Mouse (Mus musculus): ENCODE data around the gene Tchhl1.

Tchhl1 gene

GRCm38 (mm10) chr3:93504536-93505189, 36.1 kb downstream of the Tchhl1 start:
- no peak for DNase-seq (ENCODE audit: inconsistent ontology term)

DNA sequence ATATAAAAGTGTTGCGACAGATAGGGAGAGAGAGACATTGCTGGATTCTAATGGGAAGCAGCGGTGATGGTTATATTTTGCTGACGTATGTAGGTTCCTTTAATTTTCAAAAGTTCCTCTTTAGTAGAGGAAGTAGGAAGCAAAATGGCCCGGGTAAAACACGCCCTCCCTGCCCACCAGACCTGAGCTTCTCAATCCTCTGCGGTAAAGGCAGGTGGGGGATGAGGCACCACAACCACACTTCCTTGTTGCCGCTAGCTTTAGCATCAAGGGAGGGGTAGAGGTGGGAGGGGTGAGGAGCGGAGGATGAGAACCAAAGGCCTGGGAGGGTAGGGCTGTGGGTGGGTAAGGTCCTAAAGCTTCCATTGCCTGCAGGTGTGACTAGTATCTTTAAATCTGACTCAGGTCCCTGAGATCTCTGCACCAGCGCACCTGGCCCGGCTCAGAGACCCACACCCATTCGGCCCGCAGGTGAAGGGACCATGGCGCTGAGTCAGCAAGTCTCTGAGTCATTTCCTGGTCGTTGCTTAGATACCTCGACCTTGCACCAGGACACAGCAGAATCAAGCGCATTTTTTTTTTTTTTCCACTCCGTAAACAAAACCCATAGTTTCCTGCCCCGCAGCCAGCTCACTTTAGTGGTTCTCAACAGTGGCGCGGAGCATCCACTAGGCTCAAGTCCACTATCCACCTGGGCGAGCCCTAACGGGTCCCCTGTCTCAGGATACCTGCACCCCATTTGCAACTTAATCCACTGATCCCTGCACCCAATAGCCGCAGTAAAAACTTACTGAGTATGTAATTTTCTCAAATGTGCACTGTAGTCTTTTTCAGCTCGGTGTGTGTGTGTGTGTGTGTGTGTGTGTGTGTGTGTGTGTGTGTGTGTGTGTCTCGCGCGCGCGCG, 37.7 kb downstream of the Tchhl1 start:
- DNase-seq (ENCODE audit: inconsistent ontology term) = no peak

DNA sequence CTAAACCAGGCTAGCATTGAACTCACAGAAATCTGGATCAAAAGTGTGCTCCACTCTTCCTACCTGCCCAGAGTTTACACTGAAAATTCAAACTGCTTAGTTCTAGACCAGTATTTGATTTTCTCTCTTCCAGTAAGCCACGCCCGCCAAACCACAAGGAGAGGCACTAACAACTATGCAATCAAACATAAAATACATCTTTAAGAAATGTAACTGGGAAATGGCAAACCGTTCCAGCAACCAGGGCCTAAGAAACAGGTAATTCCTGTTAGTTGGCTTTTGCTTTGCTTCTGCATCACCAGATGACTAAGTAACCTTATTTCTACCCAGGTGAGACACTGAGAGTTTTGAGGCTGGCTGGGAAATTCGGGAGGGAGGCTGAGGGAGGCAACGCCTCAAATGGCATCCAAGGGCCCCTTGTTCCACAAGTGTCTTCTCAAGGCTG, 38.3 kb downstream of the Tchhl1 start:
- no peak for DNase-seq (ENCODE audit: inconsistent ontology term)

- no peak for DNase-seq (ENCODE audit: inconsistent ontology term)
Observed at GRCm38 (mm10) chr3:93509301-93509700, 40.7 kb downstream of the Tchhl1 start.

DNA sequence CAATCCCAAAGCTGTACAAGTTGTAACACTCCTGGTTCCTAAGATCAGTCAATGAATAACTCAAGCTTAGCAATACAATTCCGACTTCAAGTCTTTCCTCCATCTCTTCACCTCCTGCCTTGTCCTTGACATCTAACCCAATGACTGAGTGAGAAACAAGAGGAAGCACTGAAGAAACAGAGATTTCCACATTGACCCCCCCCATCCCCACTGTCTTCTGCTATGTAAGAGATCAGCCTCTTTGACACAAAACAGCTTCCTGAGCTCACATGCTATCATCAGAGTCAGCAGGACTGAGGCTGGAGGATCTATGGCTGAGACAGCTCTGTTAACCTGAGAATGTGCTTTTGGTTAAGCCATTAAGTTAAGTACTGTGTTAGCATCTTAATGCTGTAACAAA, 42.5 kb downstream of the Tchhl1 start:
- no peak for DNase-seq (ENCODE audit: inconsistent ontology term)

DNA sequence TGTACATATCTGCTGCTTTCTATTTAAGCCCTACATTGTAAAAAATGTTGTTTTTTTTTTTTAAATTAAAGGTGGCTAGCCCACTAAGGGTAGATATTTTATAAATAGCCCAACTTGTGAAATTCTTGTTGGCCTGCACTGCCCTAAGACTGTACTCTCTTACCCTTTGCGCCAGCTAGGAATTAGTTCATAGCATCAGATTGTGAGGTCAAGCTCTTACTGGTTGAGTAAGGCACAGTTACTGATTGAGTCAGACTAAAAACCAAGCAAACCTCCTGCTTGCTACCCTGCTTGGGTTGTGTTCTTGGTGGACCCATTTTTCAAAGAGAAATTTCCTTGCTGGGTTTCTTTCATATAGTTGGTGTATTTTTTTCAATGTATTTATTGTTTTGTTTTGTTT, 43.2 kb downstream of the Tchhl1 start:
- DNase-seq (ENCODE audit: inconsistent ontology term) = no peak

DNA sequence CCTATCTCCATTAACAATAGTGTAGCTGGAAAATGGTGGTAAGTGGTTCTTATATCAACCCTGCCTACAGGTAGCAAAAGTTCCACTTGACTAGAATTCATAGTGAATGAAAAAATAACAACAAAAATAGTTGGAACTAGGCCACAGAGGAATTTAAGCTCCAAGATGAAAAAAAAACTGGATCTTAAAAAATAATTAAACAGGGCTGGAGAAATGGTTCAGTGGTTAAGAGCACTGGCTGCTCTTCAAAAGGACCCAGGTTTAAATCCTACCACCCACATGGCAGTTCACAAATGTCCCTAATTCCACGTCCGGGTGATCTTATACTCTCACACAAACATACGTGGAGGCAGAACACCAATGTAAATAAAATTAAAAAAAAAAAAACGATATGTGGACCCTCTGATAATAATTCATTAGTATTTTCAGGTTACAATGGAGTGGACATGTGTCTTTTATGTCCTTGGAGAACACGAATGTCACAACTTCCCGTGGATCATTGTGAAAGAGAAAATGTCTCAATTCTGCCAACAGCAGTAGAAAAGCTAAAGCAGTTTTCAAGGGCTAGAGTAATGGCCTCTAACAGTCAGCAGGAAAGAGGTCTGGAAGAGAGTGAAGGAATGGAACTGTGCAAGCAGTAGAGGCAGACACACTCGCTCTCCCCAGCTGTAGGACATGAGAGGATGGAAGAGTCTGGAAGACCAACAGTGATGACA, 44.0 kb downstream of the Tchhl1 start:
- DNase-seq (ENCODE audit: inconsistent ontology term) = no peak

GRCm38 (mm10) chr3:93514628-93515027, 46.1 kb downstream of the Tchhl1 start:
- DNase-seq (ENCODE audit: inconsistent ontology term) = no peak

DNA sequence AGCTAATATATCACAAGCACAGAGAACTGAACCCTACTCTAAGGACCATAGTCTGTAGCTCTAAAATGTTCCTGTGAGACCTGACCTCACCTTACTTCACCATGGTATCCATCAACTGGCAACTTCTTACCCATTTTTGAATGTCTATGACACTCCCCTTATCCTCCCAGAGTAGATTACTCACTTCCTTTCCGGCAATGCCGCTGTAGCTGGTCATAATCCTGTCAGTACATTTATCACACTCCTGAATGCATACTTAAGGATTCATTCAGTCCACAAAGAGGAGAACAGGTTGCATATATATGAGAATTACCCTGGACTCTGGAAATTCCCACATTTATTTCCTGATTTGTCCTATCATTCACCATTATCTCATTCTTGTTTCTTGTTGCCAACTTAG, 48.8 kb downstream of the Tchhl1 start:
- DNase-seq (ENCODE audit: inconsistent ontology term) = no peak

- DNase-seq (ENCODE audit: inconsistent ontology term) = no peak
Observed at GRCm38 (mm10) chr3:93519856-93520329, 51.3 kb downstream of the Tchhl1 start.

DNA sequence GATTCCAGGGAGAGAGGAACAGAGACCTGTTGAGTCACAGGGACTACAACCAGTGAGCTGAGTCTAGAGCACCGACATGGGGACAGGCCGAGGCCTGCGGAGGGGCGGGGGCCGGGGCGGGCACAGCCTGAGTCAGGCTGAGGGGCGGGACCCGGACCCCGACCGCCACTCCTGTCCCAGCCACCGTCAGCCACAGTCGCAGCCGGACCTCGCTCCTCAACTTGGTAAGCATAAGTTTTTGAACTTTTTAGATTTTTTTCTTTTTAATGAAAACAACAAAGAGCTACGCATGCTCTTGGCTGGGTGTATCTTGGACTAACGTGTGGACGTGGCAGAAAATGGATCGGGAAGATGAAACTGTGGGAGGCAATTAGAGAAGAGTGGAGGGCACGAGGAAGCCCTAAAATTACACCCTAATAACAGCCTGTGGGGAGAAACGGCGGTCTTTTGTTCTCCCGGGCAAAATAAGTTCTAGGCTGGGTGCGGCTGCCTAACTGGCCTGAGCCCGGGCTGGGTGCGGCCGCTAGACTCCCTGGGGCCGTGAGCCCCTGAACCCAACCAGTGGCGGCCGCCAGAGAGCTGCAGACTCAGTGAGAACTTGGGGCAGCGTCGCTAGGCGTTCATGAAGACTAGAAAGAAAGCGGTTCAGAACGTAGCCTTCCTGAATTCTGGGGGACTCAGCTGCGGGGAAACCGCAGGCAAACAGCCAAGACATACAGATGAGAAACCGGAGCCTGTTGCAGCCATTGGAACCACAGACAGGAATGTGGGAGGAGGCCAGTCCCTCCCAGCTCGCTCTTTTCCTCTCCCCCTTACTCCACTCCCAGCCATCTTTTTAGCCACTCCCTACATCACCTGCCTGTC, 52.0 kb downstream of the Tchhl1 start, which contains the start of gene S100a11:
Gene S100a11 (plus strand): TSS at position 159 of the 864 bp plus-strand sequence.
- DNase-seq (ENCODE audit: inconsistent ontology term) = peak; percentile 93
